Mouse (Mus musculus) CH12.LX (cell line): ENCODE measurements around the gene Rpl10a. TPM values are rescaled to one million over a fixed set of nuclear protein-coding genes. Genes with fewer than 3 reads are reported as not detected.

Source experiments
- DNase-seq: peaks from one replicate; pipeline ENCODE4 v3.0.0-alpha.2; 2013; ENCODE audit errors: extremely low read depth
- H3K27ac ChIP-seq: 2 replicates; pipeline ENCODE4 v1.5.1; 2012; ENCODE audit warnings: low read depth, mild to moderate bottlenecking, control low read depth, moderate library complexity; ENCODE audit not compliant: insufficient read depth
- H3K27me3 ChIP-seq: replicated peaks from 2 replicates; pipeline ENCODE3; 2012; ENCODE audit warnings: inconsistent platforms
- H3K36me3 ChIP-seq, 2 experiments: replicated peaks in 1 of 2; 2 replicates each; pipeline versions ENCODE3 to v1.6.1; 2012; ENCODE audit warnings: inconsistent platforms in 1 of 2, low read length in 1 of 2, mild to moderate bottlenecking in 1 of 2, mixed read lengths in 1 of 2, moderate library complexity in 1 of 2; ENCODE audit not compliant: control insufficient read depth in 1 of 2, insufficient read depth in 1 of 2
- H3K4me1 ChIP-seq, 2 experiments: 2 replicates each; pipeline ENCODE4 v1.6.1; 2012; ENCODE audit warnings: inconsistent platforms in 1 of 2, moderate library complexity in 1 of 2; ENCODE audit not compliant: insufficient read depth in 2 of 2, control insufficient read depth in 1 of 2
- H3K4me2 ChIP-seq: 2 replicates; pipeline ENCODE4 v1.6.1; 2012; ENCODE audit warnings: low read depth, mild to moderate bottlenecking, control low read depth; ENCODE audit not compliant: poor library complexity, insufficient read depth, severe bottlenecking
- H3K4me3 ChIP-seq, 3 experiments: fragments of 150-350 bp in 1 of 3; sonication (generic) in 1 of 3; replicated peaks in 1 of 3; 2 replicates each; pipeline versions ENCODE3 to v1.5.1; 2011 to 2012; ENCODE audit warnings: low read depth in 2 of 3, low read length in 2 of 3, mild to moderate bottlenecking in 2 of 3, moderate library complexity in 2 of 3, control low read depth in 1 of 3, improper control_type of control experiment in 1 of 3, inconsistent platforms in 1 of 3, mixed read lengths in 1 of 3; ENCODE audit not compliant: poor library complexity in 1 of 3
- H3K79me2 ChIP-seq: replicated peaks from 2 replicates; pipeline ENCODE4 v1.6.1; 2012; ENCODE audit warnings: mild to moderate bottlenecking, moderate library complexity; ENCODE audit not compliant: control insufficient read depth, poor library complexity, insufficient read depth, severe bottlenecking; ENCODE audit errors: extremely low read depth
- H3K9ac ChIP-seq: 2 replicates; pipeline ENCODE4 v1.6.1; 2012; ENCODE audit warnings: low read depth, mild to moderate bottlenecking, control low read depth, moderate library complexity; ENCODE audit not compliant: insufficient read depth
- H3K9me3 ChIP-seq: replicated peaks from 2 replicates; pipeline ENCODE3; 2012; ENCODE audit warnings: low read length, inconsistent platforms, mixed read lengths
- CTCF ChIP-seq, 2 experiments: IDR thresholded peaks in 1 of 2; conservative IDR thresholded peaks in 1 of 2; 2 replicates each; pipeline ENCODE4 v1.5.1; 2011 to 2012; ENCODE audit warnings: low read depth in 2 of 2, low read length in 2 of 2, improper control_type of control experiment in 1 of 2, inconsistent platforms in 1 of 2, mild to moderate bottlenecking in 1 of 2, moderate library complexity in 1 of 2
- EP300 ChIP-seq: IDR thresholded peaks from 2 replicates; pipeline ENCODE4 v1.6.1; 2011; ENCODE audit warnings: low read length, improper control_type of control experiment
- GABPA ChIP-seq: IDR thresholded peaks from 2 replicates; pipeline ENCODE4 v1.6.1; 2012; ENCODE audit warnings: low read depth, low read length, improper control_type of control experiment, inconsistent platforms; ENCODE audit not compliant: insufficient replicate concordance
- HCFC1 ChIP-seq: IDR thresholded peaks from 2 replicates; pipeline ENCODE4 v1.6.1; 2012; ENCODE audit warnings: low read depth, mild to moderate bottlenecking, inconsistent platforms, low read length, improper control_type of control experiment
- IRF4 ChIP-seq: IDR thresholded peaks from 2 replicates; pipeline ENCODE4 v1.6.1; 2014; ENCODE audit warnings: low read depth, mild to moderate bottlenecking, inconsistent platforms, low read length, improper control_type of control experiment
- JUN ChIP-seq: IDR thresholded peaks from 2 replicates; pipeline ENCODE4 v1.6.1; 2011; ENCODE audit warnings: low read depth, mild to moderate bottlenecking, low read length, improper control_type of control experiment, moderate library complexity; ENCODE audit not compliant: insufficient read depth
- JUND ChIP-seq: conservative IDR thresholded peaks from 2 replicates; pipeline ENCODE4 v1.6.1; 2011; ENCODE audit warnings: low read depth, low read length, improper control_type of control experiment
- MAX ChIP-seq: IDR thresholded peaks from 2 replicates; pipeline ENCODE4 v1.6.1; 2011; ENCODE audit warnings: low read length, improper control_type of control experiment
- MAZ ChIP-seq: IDR thresholded peaks from 2 replicates; pipeline ENCODE4 v1.6.1; 2012; ENCODE audit warnings: low read depth, mild to moderate bottlenecking, inconsistent platforms, low read length, improper control_type of control experiment, moderate library complexity
- MXI1 ChIP-seq: IDR thresholded peaks from 2 replicates; pipeline ENCODE4 v1.6.1; 2011; ENCODE audit warnings: mild to moderate bottlenecking, low read depth, low read length, improper control_type of control experiment
- NELFE ChIP-seq: IDR thresholded peaks from 2 replicates; pipeline ENCODE4 v1.6.1; 2011; ENCODE audit warnings: low read depth, low read length, improper control_type of control experiment
- NRF1 ChIP-seq: IDR thresholded peaks from 2 replicates; pipeline ENCODE4 v1.6.1; 2014; ENCODE audit warnings: low read depth, mild to moderate bottlenecking, inconsistent platforms, low read length, improper control_type of control experiment, moderate library complexity
- RAD21 ChIP-seq: IDR thresholded peaks from 2 replicates; pipeline ENCODE4 v1.6.1; 2011; ENCODE audit warnings: low read depth, mild to moderate bottlenecking, low read length, improper control_type of control experiment, moderate library complexity
- SIN3A ChIP-seq: IDR thresholded peaks from 2 replicates; pipeline ENCODE4 v1.6.1; 2012; ENCODE audit warnings: low read length, improper control_type of control experiment, inconsistent platforms
- TBP ChIP-seq: conservative IDR thresholded peaks from 2 replicates; pipeline ENCODE4 v1.6.1; 2011; ENCODE audit warnings: low read depth, low read length, improper control_type of control experiment
- UBTF ChIP-seq: IDR thresholded peaks from 2 replicates; pipeline ENCODE4 v1.6.1; 2012; ENCODE audit warnings: low read depth, mild to moderate bottlenecking, inconsistent platforms, low read length, improper control_type of control experiment, moderate library complexity
- dilution Hi-C: fragments of 300-500 bp; cut with MboI; formaldehyde crosslinking; loops from 2 replicates; pipeline ENCODE4 v1.14.3; 2020; ENCODE audit warnings: low sequenced_read_pairs; ENCODE audit not compliant: extremely low pct_unique_long_range_greater_than_20kb, extremely low pct_ligation_motif_present
- in situ Hi-C: fragments of 300-500 bp; cut with MboI; formaldehyde crosslinking; loops from 3 replicates; pipeline ENCODE4 v1.14.3; 2019; ENCODE audit warnings: low sequenced_read_pairs, low pct_ligation_motif_present, low pct_unique_long_range_greater_than_20kb, mixed read lengths
- polyA plus RNA-seq: library from polyadenylated mRNA; unstranded; fragments of >175 nt; gene quantifications from 2 replicates; pipeline ENCODE4 v1.2.1, GENCODE M21; 2012; ENCODE audit warnings: low read depth; ENCODE audit not compliant: insufficient read length
- total RNA-seq, 2 experiments: library from RNA; depleted of rRNA; stranded (reverse); fragments of 300-350 nt in 1 of 2; fragments of >200 nt in 1 of 2; gene quantifications; 2 replicates each; pipeline ENCODE4 v1.2.3; 2012 to 2014

Gene Rpl10a
- total and polyA plus RNA-seq, 3 experiments, result 1,605 to 4,144 (median 3,467) TPM

- no peak for DNase-seq
- Histone ChIP-seq H3K9ac (no peak overlapping the region), H3K27me3 (no peaks in the 10 kb centered on the region), H3K4me3 (no peak overlapping the region), H3K79me2 (no peaks in the 10 kb centered on the region), H3K4me1 (peaks cover 0 to 6% of the 10 kb centered on the region in 2 experiments; a peak in 1 of 4 replicates), H3K27ac (no peak overlapping the region), H3K4me2 (no peak overlapping the region), H3K9me3 (peaks cover 7% of the 10 kb centered on the region), H3K36me3 (peaks cover 50 to 89% of the 10 kb centered on the region in 2 experiments)
- in situ Hi-C loops, result loop anchor here (25.0 kb wide), 1 partner anchor 234 kb away; the partner anchor contains the start of gene Tcp11
- dilution Hi-C loops, result no loop called here
- TF ChIP-seq HCFC1 (no peak), CTCF (conservative IDR thresholded peaks at IDR 0.05 in 1 of 2, IDR thresholded peaks at IDR 0.05 in 1 of 2; ENCODE audit: low read depth in 2 of 2, low read length in 2 of 2) (no peak), RAD21 (no peak), SIN3A (no peak)
- TF ChIP-seq, all 38 proteins: peak for 0
Observed at GRCm38 (mm10) chr17:28321700-28322099, 6.6 kb upstream of the Rpl10a start.

DNA sequence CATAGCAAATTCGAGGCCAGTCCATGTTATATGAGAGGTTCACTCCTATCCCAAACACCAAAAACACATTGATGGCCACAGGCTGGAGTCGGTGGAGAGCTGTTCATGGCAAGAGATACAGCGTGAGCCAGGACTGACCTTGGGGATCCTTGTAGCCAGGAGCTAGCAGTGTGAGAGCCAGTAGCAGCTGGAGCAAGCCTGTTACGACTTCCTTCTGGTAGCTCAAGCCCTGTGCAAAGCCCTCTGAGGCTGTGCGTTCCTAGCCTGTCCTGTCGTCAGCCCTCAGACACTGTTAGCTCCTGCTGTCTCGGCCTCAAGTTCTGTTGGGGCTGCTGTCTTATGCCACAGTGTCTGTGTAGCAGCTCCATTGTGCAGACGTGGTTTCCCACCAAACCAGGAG is 4.5 kb upstream of the Rpl10a start:
- Histone ChIP-seq H3K9ac (no peak overlapping the region), H3K4me2 (no peak overlapping the region), H3K27ac (no peak overlapping the region), H3K9me3 (peaks cover 7% of the 10 kb centered on the region), H3K4me3 (no peak overlapping the region), H3K79me2 (peaks cover under 1% of the 10 kb centered on the region), H3K36me3 (peaks cover 33 to 82% of the 10 kb centered on the region in 2 experiments), H3K4me1 (peaks cover 5 to 9% of the 10 kb centered on the region in 2 experiments)
- in situ Hi-C loops (loop anchor here (25.0 kb wide), 1 partner anchor 236 kb away; the partner anchor contains the start of gene Tcp11), dilution Hi-C loops (no loop called here)
- no peak for TF ChIP-seq IRF4
- no peak for TF ChIP-seq MAX
- TF ChIP-seq JUN, result no peak
- TF ChIP-seq UBTF, result no peak
- no peak for TF ChIP-seq NELFE
- TF ChIP-seq EP300, result no peak
- TF ChIP-seq MXI1, result no peak
- no peak for TF ChIP-seq TBP
- TF ChIP-seq NRF1, result no peak
- no peak for TF ChIP-seq CTCF (conservative IDR thresholded peaks at IDR 0.05 in 1 of 2, IDR thresholded peaks at IDR 0.05 in 1 of 2; ENCODE audit: low read depth in 2 of 2, low read length in 2 of 2)
- no peak for TF ChIP-seq JUND
- TF ChIP-seq GABPA, result no peak
- no peak for TF ChIP-seq MAZ
- TF ChIP-seq, all 38 proteins: peak for 0
- DNase-seq, result no peak
- H3K27me3 ChIP-seq, result no peaks in the 10 kb centered on the region
